Mouse (Mus musculus) gastrocnemius, postnatal 14 days (tissue): ENCODE results near the gene 2900026A02Rik. TPM values are rescaled to one million over a fixed set of nuclear protein-coding genes. Genes with fewer than 3 reads are reported as not detected.

Source experiments
- DNase-seq: peaks from one replicate; pipeline ENCODE4 v3.0.0; 2021; ENCODE audit warnings: mixed read lengths
- intact Hi-C: fragments of 180-260 bp; cut with DNase I; formaldehyde crosslinking; loops from one replicate; pipeline ENCODE4 v1.15.1; 2025; ENCODE audit warnings: low total_unique reads
- long read RNA-seq, 2 experiments: library from polyadenylated mRNA; stranded (forward); transcript quantifications; one replicate each; pipeline ENCODE4 v2.0.0; 2021
- total RNA-seq, 2 experiments: library from RNA; stranded (reverse); gene quantifications; 2 replicates each; pipeline ENCODE4 v1.2.3; 2021

The 2900026A02Rik gene
- total RNA-seq: 10 to 100 TPM; 29.2 to 35.1 TPM
- long read RNA-seq, experiment 1, full-length matches to known transcripts: 6 of 12 reads
- long read RNA-seq, experiment 1, partial matches to known transcripts: 2 of 12 reads
- long read RNA-seq, experiment 1, other reads (novel, unspliced or antisense): 4 of 12 reads
- long read RNA-seq, experiment 2, full-length matches to known transcripts: 17 of 22 reads
- long read RNA-seq, experiment 2, partial matches to known transcripts: 1 of 22 reads
- long read RNA-seq, experiment 2, other reads (novel, unspliced or antisense): 4 of 22 reads

GRCm38 (mm10) chr5:113221147-113221865 is at the start of gene 2900026A02Rik:
2900026A02Rik (minus strand) TSS chr5:113221236.
- intact Hi-C loops: no loop called here
- peak; percentile 83 for DNase-seq

GRCm38 (mm10) chr5:113270043-113270442 is 49.0 kb upstream of the 2900026A02Rik start:
- no peak for DNase-seq
- intact Hi-C loops: no loop called here

- intact Hi-C loops: no loop called here
- DNase-seq: no peak
Measured at GRCm38 (mm10) chr5:113268246-113268645, 47.2 kb upstream of the 2900026A02Rik start.

GRCm38 (mm10) chr5:113265637-113266036 is 44.6 kb upstream of the 2900026A02Rik start:
- no peak for DNase-seq
- intact Hi-C loops: no loop called here

- no peak for DNase-seq
- intact Hi-C loops: no loop called here
Measured at GRCm38 (mm10) chr5:113250806-113251205, 29.8 kb upstream of the 2900026A02Rik start.

GRCm38 (mm10) chr5:113249263-113249930 is 28.4 kb upstream of the 2900026A02Rik start:
- no peak for DNase-seq
- intact Hi-C loops: no loop called here

GRCm38 (mm10) chr5:113230196-113230595 is 9.2 kb upstream of the 2900026A02Rik start:
- intact Hi-C loops: no loop called here
- DNase-seq: no peak

- peak; percentile 85 for DNase-seq
- intact Hi-C loops: loop anchor here (2.0 kb wide), 1 partner anchor 126 kb away; no protein-coding TSS in a partner anchor
Measured at GRCm38 (mm10) chr5:113226632-113227102, 5.6 kb upstream of the 2900026A02Rik start, which contains the start of gene Tmem211. Tmem211 (plus strand) TSS chr5:113226909.

GRCm38 (mm10) chr5:113225686-113226435 is 4.8 kb upstream of the 2900026A02Rik start:
- intact Hi-C loops: loop anchor here (2.0 kb wide), 2 partner anchors 47 to 125 kb away; no protein-coding TSS in a partner anchor

GRCm38 (mm10) chr5:113225271-113225670 is 4.2 kb upstream of the 2900026A02Rik start:
- no peak for DNase-seq
- intact Hi-C loops: loop anchor here (2.0 kb wide), 1 partner anchor 46 kb away; no protein-coding TSS in a partner anchor

More at GRCm38 (mm10) chr5:113225686-113226435, 4.8 kb upstream of the 2900026A02Rik start:
- DNase-seq: no peak

- intact Hi-C loops: loop anchor here (2.0 kb wide), 1 partner anchor 45 kb away; no protein-coding TSS in a partner anchor
Measured at GRCm38 (mm10) chr5:113223888-113224287, 2.9 kb upstream of the 2900026A02Rik start.

GRCm38 (mm10) chr5:113220383-113221146 is 471 bp downstream of the 2900026A02Rik start:
- peak; percentile 43 for DNase-seq
- intact Hi-C loops: no loop called here

More at GRCm38 (mm10) chr5:113223888-113224287, 2.9 kb upstream of the 2900026A02Rik start:
- DNase-seq: no peak

GRCm38 (mm10) chr5:113219876-113220275 is 1.2 kb downstream of the 2900026A02Rik start:
- no peak for DNase-seq
- intact Hi-C loops: no loop called here

- intact Hi-C loops: no loop called here
- DNase-seq: no peak
Measured at GRCm38 (mm10) chr5:113219450-113219849, 1.6 kb downstream of the 2900026A02Rik start.

- no peak for DNase-seq
- intact Hi-C loops: no loop called here
Measured at GRCm38 (mm10) chr5:113218617-113219235, 2.3 kb downstream of the 2900026A02Rik start.

GRCm38 (mm10) chr5:113217076-113217475 is 4.0 kb downstream of the 2900026A02Rik start:
- no peak for DNase-seq
- intact Hi-C loops: no loop called here

GRCm38 (mm10) chr5:113216328-113216960 is 4.6 kb downstream of the 2900026A02Rik start:
- no peak for DNase-seq
- intact Hi-C loops: no loop called here
